Mouse (Mus musculus) gastrocnemius, adult 8-10 months (tissue): ENCODE measurements around the gene Gm20388. TPM values are rescaled to one million over a fixed set of nuclear protein-coding genes. Genes with fewer than 3 reads are reported as not detected.

Experiments
- DNase-seq, 2 experiments: peaks; one replicate each; pipeline ENCODE4 v3.0.0; 2022; ENCODE audit warnings: low spot score in 2 of 2
- total RNA-seq, 4 experiments: library from RNA; stranded (reverse); gene quantifications; 2 replicates each; pipeline ENCODE4 v1.2.4; 2022

Gene Gm20388
- total RNA-seq, 4 experiments from 2014 or later = 4.4 to 20.0 (median 7.9) TPM; not detected in 1

GRCm38 (mm10) chr8:122719500-122720065 is 2808.9 kb downstream of the Gm20388 start:
- no peak for DNase-seq

- DNase-seq = no peak
These were observed 2809.6 kb downstream of the Gm20388 start for GRCm38 (mm10) chr8:122720070-122720729.

GRCm38 (mm10) chr8:122720811-122721640 is 2810.4 kb downstream of the Gm20388 start:
- DNase-seq = no peak

- no peak for DNase-seq
These were observed 2814.5 kb downstream of the Gm20388 start for GRCm38 (mm10) chr8:122725187-122725586.

- no peak for DNase-seq
These were observed 2816.1 kb downstream of the Gm20388 start for GRCm38 (mm10) chr8:122726789-122727188.

- no peak for DNase-seq
These were observed 2816.8 kb downstream of the Gm20388 start for GRCm38 (mm10) chr8:122727412-122727811.

- no peak for DNase-seq
These were observed 2818.0 kb downstream of the Gm20388 start for GRCm38 (mm10) chr8:122728630-122729029.

GRCm38 (mm10) chr8:122735110-122735509 is 2824.5 kb downstream of the Gm20388 start:
- DNase-seq = no peak

GRCm38 (mm10) chr8:122735542-122736473 is 2825.2 kb downstream of the Gm20388 start:
- DNase-seq = no peak

- no peak for DNase-seq
These were observed 2826.0 kb downstream of the Gm20388 start for GRCm38 (mm10) chr8:122736623-122737022.

GRCm38 (mm10) chr8:122737071-122737470 is 2826.4 kb downstream of the Gm20388 start:
- DNase-seq = no peak

- DNase-seq = no peak
These were observed 2827.2 kb downstream of the Gm20388 start for GRCm38 (mm10) chr8:122737886-122738285.

- DNase-seq = no peak
These were observed 2828.6 kb downstream of the Gm20388 start for GRCm38 (mm10) chr8:122739102-122739725.

GRCm38 (mm10) chr8:122742471-122742870 is 2831.8 kb downstream of the Gm20388 start:
- DNase-seq = no peak

GRCm38 (mm10) chr8:122745022-122745749 is 2834.5 kb downstream of the Gm20388 start:
- DNase-seq = no peak

- DNase-seq = no peak
These were observed 2835.2 kb downstream of the Gm20388 start for GRCm38 (mm10) chr8:122745750-122746275.

GRCm38 (mm10) chr8:122746439-122746838 is 2835.8 kb downstream of the Gm20388 start:
- no peak for DNase-seq

- no peak for DNase-seq
These were observed 2837.2 kb downstream of the Gm20388 start for GRCm38 (mm10) chr8:122747825-122748224.

- DNase-seq = no peak
These were observed 2838.8 kb downstream of the Gm20388 start for GRCm38 (mm10) chr8:122749333-122749958.
